Mouse (Mus musculus): ENCODE results near the gene Asb10. TPM values are rescaled to one million over a fixed set of nuclear protein-coding genes. Genes with fewer than 3 reads are reported as not detected.

Gene Asb10
- polyA plus RNA-seq, 1 experiment, result 0.46 TPM

- TF ChIP-seq POLR2A (IDR thresholded peaks at IDR 0.05; ENCODE audit: control insufficient read depth, low read depth, low read length) (no peak), CTCF (IDR thresholded peaks at IDR 0.05; ENCODE audit: control insufficient read depth, insufficient read depth, insufficient replicate concordance, low read depth, low read length) (no peak)
- H3K4me3 ChIP-seq (ENCODE audit: control insufficient read depth, low read depth, low read length), result no peak overlapping the region
- H3K27ac ChIP-seq (ENCODE audit: control insufficient read depth, insufficient read depth, low read depth, low read length), result no peak overlapping the region
- peaks cover 11% of the 10 kb centered on the region for H3K4me1 ChIP-seq (ENCODE audit: control insufficient read depth, insufficient read depth, low read length)
- peaks cover 4% of the 10 kb centered on the region for H3K27me3 ChIP-seq (ENCODE audit: control insufficient read depth, insufficient read depth, low read length)
- H3K36me3 ChIP-seq (ENCODE audit: control insufficient read depth, insufficient read depth, low read length), result no peaks in the 10 kb centered on the region
These were observed 16.3 kb downstream of the Asb10 start for GRCm38 (mm10) chr5:24524522-24524921.

GRCm38 (mm10) chr5:24523806-24524205 lies 17.0 kb downstream of the Asb10 start:
- no peak overlapping the region for H3K27ac ChIP-seq (ENCODE audit: control insufficient read depth, insufficient read depth, low read depth, low read length)
- H3K4me1 ChIP-seq (ENCODE audit: control insufficient read depth, insufficient read depth, low read length), result peaks cover 11% of the 10 kb centered on the region
- H3K36me3 ChIP-seq (ENCODE audit: control insufficient read depth, insufficient read depth, low read length), result no peaks in the 10 kb centered on the region
- TF ChIP-seq POLR2A (IDR thresholded peaks at IDR 0.05; ENCODE audit: control insufficient read depth, low read depth, low read length), result no peak
- no peak for TF ChIP-seq CTCF (IDR thresholded peaks at IDR 0.05; ENCODE audit: control insufficient read depth, insufficient read depth, insufficient replicate concordance, low read depth, low read length)
- H3K27me3 ChIP-seq (ENCODE audit: control insufficient read depth, insufficient read depth, low read length), result peaks cover 4% of the 10 kb centered on the region
- no peak overlapping the region for H3K4me3 ChIP-seq (ENCODE audit: control insufficient read depth, low read depth, low read length)

GRCm38 (mm10) chr5:24521366-24521765 lies 19.4 kb downstream of the Asb10 start:
- Histone ChIP-seq H3K36me3 (ENCODE audit: control insufficient read depth, insufficient read depth, low read length) (no peaks in the 10 kb centered on the region), H3K27ac (ENCODE audit: control insufficient read depth, insufficient read depth, low read depth, low read length) (no peak overlapping the region), H3K4me1 (ENCODE audit: control insufficient read depth, insufficient read depth, low read length) (peaks cover 8% of the 10 kb centered on the region; the same call in 1 of the 2 replicates), H3K27me3 (ENCODE audit: control insufficient read depth, insufficient read depth, low read length) (peaks cover 2% of the 10 kb centered on the region), H3K4me3 (ENCODE audit: control insufficient read depth, low read depth, low read length) (no peak overlapping the region)
- TF ChIP-seq CTCF (IDR thresholded peaks at IDR 0.05; ENCODE audit: control insufficient read depth, insufficient read depth, insufficient replicate concordance, low read depth, low read length) (no peak), POLR2A (IDR thresholded peaks at IDR 0.05; ENCODE audit: control insufficient read depth, low read depth, low read length) (no peak)

- no peaks in the 10 kb centered on the region for H3K36me3 ChIP-seq (ENCODE audit: control insufficient read depth, insufficient read depth, low read length)
- no peaks in the 10 kb centered on the region for H3K4me1 ChIP-seq (ENCODE audit: control insufficient read depth, insufficient read depth, low read length)
- TF ChIP-seq CTCF (IDR thresholded peaks at IDR 0.05; ENCODE audit: control insufficient read depth, insufficient read depth, insufficient replicate concordance, low read depth, low read length) (no peak), POLR2A (IDR thresholded peaks at IDR 0.05; ENCODE audit: control insufficient read depth, low read depth, low read length) (no peak)
- H3K27ac ChIP-seq (ENCODE audit: control insufficient read depth, insufficient read depth, low read depth, low read length), result no peak overlapping the region
- no peaks in the 10 kb centered on the region for H3K27me3 ChIP-seq (ENCODE audit: control insufficient read depth, insufficient read depth, low read length)
- no peak overlapping the region for H3K4me3 ChIP-seq (ENCODE audit: control insufficient read depth, low read depth, low read length)
These were observed 28.5 kb downstream of the Asb10 start for GRCm38 (mm10) chr5:24512271-24512670.

GRCm38 (mm10) chr5:24510635-24511034 lies 30.1 kb downstream of the Asb10 start:
- H3K4me1 ChIP-seq (ENCODE audit: control insufficient read depth, insufficient read depth, low read length), result no peaks in the 10 kb centered on the region
- no peak overlapping the region for H3K4me3 ChIP-seq (ENCODE audit: control insufficient read depth, low read depth, low read length)
- H3K27me3 ChIP-seq (ENCODE audit: control insufficient read depth, insufficient read depth, low read length), result no peaks in the 10 kb centered on the region
- no peaks in the 10 kb centered on the region for H3K36me3 ChIP-seq (ENCODE audit: control insufficient read depth, insufficient read depth, low read length)
- no peak for TF ChIP-seq POLR2A (IDR thresholded peaks at IDR 0.05; ENCODE audit: control insufficient read depth, low read depth, low read length)
- no peak; the same call in 1 of the 2 replicates for TF ChIP-seq CTCF (IDR thresholded peaks at IDR 0.05; ENCODE audit: control insufficient read depth, insufficient read depth, insufficient replicate concordance, low read depth, low read length)
- H3K27ac ChIP-seq (ENCODE audit: control insufficient read depth, insufficient read depth, low read depth, low read length), result no peak overlapping the region

- H3K27ac ChIP-seq (ENCODE audit: control insufficient read depth, insufficient read depth, low read depth, low read length), result no peak overlapping the region
- peaks cover 3% of the 10 kb centered on the region; the same call in 1 of the 2 replicates for H3K4me1 ChIP-seq (ENCODE audit: control insufficient read depth, insufficient read depth, low read length)
- no peaks in the 10 kb centered on the region for H3K36me3 ChIP-seq (ENCODE audit: control insufficient read depth, insufficient read depth, low read length)
- no peaks in the 10 kb centered on the region for H3K27me3 ChIP-seq (ENCODE audit: control insufficient read depth, insufficient read depth, low read length)
- H3K4me3 ChIP-seq (ENCODE audit: control insufficient read depth, low read depth, low read length), result no peak overlapping the region
- TF ChIP-seq POLR2A (IDR thresholded peaks at IDR 0.05; ENCODE audit: control insufficient read depth, low read depth, low read length), result no peak
- TF ChIP-seq CTCF (IDR thresholded peaks at IDR 0.05; ENCODE audit: control insufficient read depth, insufficient read depth, insufficient replicate concordance, low read depth, low read length), result 0 out of 2 replicates have a peak, but pooled peaks have one; percentile 1
These were observed 32.4 kb downstream of the Asb10 start for GRCm38 (mm10) chr5:24508406-24508805.

- H3K27me3 ChIP-seq (ENCODE audit: control insufficient read depth, insufficient read depth, low read length), result no peaks in the 10 kb centered on the region
- H3K27ac ChIP-seq (ENCODE audit: control insufficient read depth, insufficient read depth, low read depth, low read length), result no peak overlapping the region
- no peaks in the 10 kb centered on the region; the same call in 1 of the 2 replicates for H3K36me3 ChIP-seq (ENCODE audit: control insufficient read depth, insufficient read depth, low read length)
- H3K4me3 ChIP-seq (ENCODE audit: control insufficient read depth, low read depth, low read length), result no peak overlapping the region
- TF ChIP-seq POLR2A (IDR thresholded peaks at IDR 0.05; ENCODE audit: control insufficient read depth, low read depth, low read length), result no peak
- TF ChIP-seq CTCF (IDR thresholded peaks at IDR 0.05; ENCODE audit: control insufficient read depth, insufficient read depth, insufficient replicate concordance, low read depth, low read length), result no peak
- H3K4me1 ChIP-seq (ENCODE audit: control insufficient read depth, insufficient read depth, low read length), result peaks cover 3% of the 10 kb centered on the region; the same call in 1 of the 2 replicates
These were observed 35.3 kb downstream of the Asb10 start for GRCm38 (mm10) chr5:24505513-24505912.

Measured in testis, adult 2 months (tissue).